Mouse (Mus musculus) forebrain, embryonic 14.5 days (tissue): ENCODE measurements around the gene Wasf2. TPM values are rescaled to one million over a fixed set of nuclear protein-coding genes. Genes with fewer than 3 reads are reported as not detected.
A peak's percentile ranks its signal among the peaks of the same experiment; 100 is the strongest.

Source experiments
- ATAC-seq: fragments of 200-750 bp; cut with Nextera tagmentation; 2 replicates; pipeline ENCODE4 v1.8.0; 2017; ENCODE audit warnings: mild to moderate bottlenecking, moderate library complexity
- DNase-seq: peaks from one replicate; pipeline ENCODE4 v3.0.0-alpha.2; 2015; ENCODE audit warnings: low spot score
- H3K27ac ChIP-seq: fragments of 300-500 bp; sonication (generic); 2 replicates; pipeline ENCODE4 v1.5.1; 2014; ENCODE audit warnings: low read depth, mild to moderate bottlenecking, control low read depth, low read length, moderate library complexity
- H3K27me3 ChIP-seq: fragments of 300-500 bp; sonication (generic); replicated peaks from 2 replicates; pipeline ENCODE4 v1.6.1; 2014; ENCODE audit warnings: low read length, control low read depth, mixed read lengths; ENCODE audit not compliant: control insufficient read depth, insufficient read depth
- H3K36me3 ChIP-seq: fragments of 300-500 bp; sonication (generic); 2 replicates; pipeline ENCODE4 v1.6.1; 2014; ENCODE audit warnings: low read length, control low read depth; ENCODE audit not compliant: control insufficient read depth, insufficient read depth
- H3K4me1 ChIP-seq: fragments of 300-500 bp; sonication (generic); 2 replicates; pipeline ENCODE4 v1.6.1; 2014; ENCODE audit warnings: antibody characterized with exemption, low read length, control low read depth; ENCODE audit not compliant: control insufficient read depth, insufficient read depth
- H3K4me2 ChIP-seq: fragments of 300-500 bp; sonication (generic); 2 replicates; pipeline ENCODE4 v1.6.1; 2014; ENCODE audit warnings: mild to moderate bottlenecking, control low read depth, low read length
- H3K4me3 ChIP-seq: fragments of 300-500 bp; sonication (generic); 2 replicates; pipeline ENCODE4 v1.5.1; 2014; ENCODE audit warnings: low read depth, low read length, control low read depth
- H3K9ac ChIP-seq: fragments of 300-500 bp; sonication (generic); 2 replicates; pipeline ENCODE4 v1.6.1; 2014; ENCODE audit warnings: mild to moderate bottlenecking, low read length, control low read depth, moderate library complexity
- H3K9me3 ChIP-seq: fragments of 300-500 bp; sonication (generic); replicated peaks from 2 replicates; pipeline ENCODE4 v1.6.1; 2016; ENCODE audit warnings: low read length, control low read depth, mixed read lengths; ENCODE audit not compliant: control insufficient read depth
- WGBS: fragments of 180-500 bp; shearing (Covaris S2); extraction: QIAGEN DNeasy Blood & Tissue Kit; methylation state at CpG from one replicate; pipeline ENCODE4 v1.1.7; 2014; 5-methylcytosine and 5-hydroxymethylcytosine counted together
- polyA plus RNA-seq: library from polyadenylated mRNA; unstranded; fragments of >200 nt; fragmentation: Nextera tagmentation; extraction: Ambion mirVana; gene quantifications from 2 replicates; pipeline ENCODE4 v1.2.1, GENCODE M21; 2014

Wasf2 gene
- polyA plus RNA-seq, 1 experiment from 2014 or later = 28.3 TPM

GRCm38 (mm10) chr4:133196852-133197251, 66.5 kb downstream of the Wasf2 start:
- ATAC-seq = no peak; the same call in 1 of the 2 replicates
- no peaks in the 10 kb centered on the region for H3K27me3 ChIP-seq
- peak overlapping the region; percentile 87 for H3K27ac ChIP-seq
- peaks cover 42% of the 10 kb centered on the region for H3K36me3 ChIP-seq
- H3K4me2 ChIP-seq = no peak overlapping the region
- no peaks in the 10 kb centered on the region for H3K9me3 ChIP-seq
- peak; percentile 54 for DNase-seq
- H3K9ac ChIP-seq = peak overlapping the region; percentile 32
- no peak overlapping the region for H3K4me3 ChIP-seq
- peaks cover 42% of the 10 kb centered on the region for H3K4me1 ChIP-seq
- WGBS = 9% methylated on average over 7 of the region's 7 CpGs

- H3K4me2 ChIP-seq = no peak overlapping the region
Measured at GRCm38 (mm10) chr4:133197355-133197754, 67.0 kb downstream of the Wasf2 start.

GRCm38 (mm10) chr4:133197801-133198286, 67.5 kb downstream of the Wasf2 start:
- Histone ChIP-seq H3K27ac (peak overlapping the region; percentile 87), H3K4me2 (no peak overlapping the region), H3K4me3 (no peak overlapping the region), H3K36me3 (peaks cover 33% of the 10 kb centered on the region), H3K9me3 (no peaks in the 10 kb centered on the region), H3K27me3 (no peaks in the 10 kb centered on the region), H3K9ac (peak overlapping the region; percentile 29; the same call in 1 of the 2 replicates), H3K4me1 (peaks cover 42% of the 10 kb centered on the region)
- DNase-seq = peak; percentile 73
- 9% methylated on average over 13 of the region's 13 CpGs for WGBS
- ATAC-seq = peak; percentile 47

More at GRCm38 (mm10) chr4:133197355-133197754, 67.0 kb downstream of the Wasf2 start:
- H3K27me3 ChIP-seq = no peaks in the 10 kb centered on the region
- ATAC-seq = peak; percentile 35
- no peaks in the 10 kb centered on the region for H3K9me3 ChIP-seq
- H3K36me3 ChIP-seq = peaks cover 38% of the 10 kb centered on the region
- H3K4me3 ChIP-seq = no peak overlapping the region
- H3K4me1 ChIP-seq = peaks cover 42% of the 10 kb centered on the region
- peak overlapping the region; percentile 29; the same call in 1 of the 2 replicates for H3K9ac ChIP-seq
- peak overlapping the region; percentile 87 for H3K27ac ChIP-seq
- WGBS = 4% methylated on average over 5 of the region's 5 CpGs
- DNase-seq = peak; percentile 58

GRCm38 (mm10) chr4:133198337-133199180, 68.3 kb downstream of the Wasf2 start:
- Histone ChIP-seq H3K27me3 (no peaks in the 10 kb centered on the region), H3K9me3 (no peaks in the 10 kb centered on the region), H3K9ac (peak overlapping the region; percentile 38; the same call in 1 of the 2 replicates), H3K27ac (peak overlapping the region; percentile 87), H3K4me2 (no peak overlapping the region), H3K4me3 (no peak overlapping the region), H3K36me3 (peaks cover 25% of the 10 kb centered on the region), H3K4me1 (peaks cover 42% of the 10 kb centered on the region)
- peak; percentile 49 for DNase-seq
- 0 out of 2 replicates have a peak, but pooled peaks have one; percentile 11 for ATAC-seq
- 16% methylated on average over 19 of the region's 19 CpGs for WGBS

GRCm38 (mm10) chr4:133199743-133200142, 69.4 kb downstream of the Wasf2 start:
- no peak overlapping the region for H3K4me2 ChIP-seq
- no peak overlapping the region for H3K4me3 ChIP-seq
- ATAC-seq (no peak), DNase-seq (no peak)
- H3K36me3 ChIP-seq = peaks cover 17% of the 10 kb centered on the region
- H3K9me3 ChIP-seq = no peaks in the 10 kb centered on the region
- H3K27ac ChIP-seq = no peak overlapping the region
- no peak overlapping the region for H3K9ac ChIP-seq
- H3K27me3 ChIP-seq = no peaks in the 10 kb centered on the region
- WGBS = 73% methylated on average over 6 of the region's 6 CpGs
- peaks cover 42% of the 10 kb centered on the region for H3K4me1 ChIP-seq

DNA sequence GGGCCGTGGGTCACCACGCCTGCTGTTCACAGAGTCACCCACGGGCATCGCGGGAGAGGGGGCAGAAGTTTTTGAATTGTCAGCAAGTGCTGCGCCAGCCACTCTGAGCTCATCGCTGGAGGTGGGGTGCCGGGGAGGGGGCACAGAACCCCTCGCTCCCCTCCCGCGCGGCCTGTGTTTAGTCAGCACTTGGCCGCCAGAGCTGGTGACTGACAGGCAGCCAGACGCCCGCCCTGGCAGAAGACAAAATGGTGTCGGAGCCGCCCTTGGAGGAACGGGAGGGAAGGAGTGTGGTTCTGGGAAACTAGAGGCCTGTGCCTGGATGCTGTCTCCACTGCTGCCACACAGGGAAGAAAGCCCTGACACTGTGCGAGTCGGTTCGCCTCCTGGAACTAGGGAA, 70.0 kb downstream of the Wasf2 start:
- H3K9me3 ChIP-seq = no peaks in the 10 kb centered on the region
- H3K36me3 ChIP-seq = peaks cover 11% of the 10 kb centered on the region
- H3K4me3 ChIP-seq = no peak overlapping the region
- H3K27me3 ChIP-seq = no peaks in the 10 kb centered on the region
- WGBS = 28% methylated on average over 21 of the region's 21 CpGs
- DNase-seq (peak; percentile 68), ATAC-seq (peak; percentile 22; the same call in 1 of the 2 replicates)
- peak overlapping the region; percentile 63 for H3K27ac ChIP-seq
- peaks cover 42% of the 10 kb centered on the region for H3K4me1 ChIP-seq
- no peak overlapping the region for H3K4me2 ChIP-seq
- H3K9ac ChIP-seq = peak overlapping the region; percentile 29; the same call in 1 of the 2 replicates

DNA sequence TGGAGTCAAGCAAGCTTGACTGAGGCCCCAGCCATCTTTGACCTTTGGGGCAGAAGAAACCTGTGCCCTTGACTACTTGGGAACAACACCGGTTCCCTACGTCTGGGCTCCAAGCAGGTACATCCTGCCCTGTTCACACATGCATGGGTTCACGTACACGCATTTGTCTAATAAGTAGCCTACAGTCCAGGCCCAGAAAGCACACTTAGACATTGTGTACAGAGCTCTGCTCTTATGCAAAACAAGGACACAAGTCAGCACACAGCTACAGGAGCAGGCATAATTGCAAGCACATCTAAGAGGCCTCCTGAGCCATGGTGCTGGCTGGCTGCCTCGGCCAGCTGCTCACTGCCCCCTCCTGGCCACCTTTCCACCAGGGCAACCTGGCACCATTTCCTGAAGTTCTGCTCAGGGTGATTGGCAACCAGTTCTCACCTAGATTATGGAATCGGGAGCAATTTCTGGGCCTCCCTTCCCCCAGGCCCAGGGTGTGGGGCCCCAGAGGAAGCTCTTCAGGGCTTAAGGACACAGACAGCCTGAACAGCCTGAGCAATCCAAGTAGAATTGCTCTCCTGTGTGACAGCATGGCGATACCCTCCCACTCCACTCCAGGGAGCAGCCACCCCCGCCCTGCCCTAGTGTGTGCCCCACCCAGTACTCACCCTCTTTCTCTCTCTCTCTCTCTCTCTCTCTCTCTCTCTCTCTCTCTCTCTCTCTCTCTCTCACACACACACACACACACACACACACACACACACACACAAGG, 70.9 kb downstream of the Wasf2 start:
- Histone ChIP-seq H3K9me3 (no peaks in the 10 kb centered on the region), H3K4me1 (peaks cover 41% of the 10 kb centered on the region), H3K27me3 (no peaks in the 10 kb centered on the region), H3K4me2 (no peak overlapping the region), H3K9ac (peak overlapping the region; percentile 29; the same call in 1 of the 2 replicates), H3K4me3 (no peak overlapping the region), H3K27ac (peak overlapping the region; percentile 63), H3K36me3 (peaks cover 3% of the 10 kb centered on the region)
- ATAC-seq (no peak), DNase-seq (peak; percentile 63)
- WGBS = 71% methylated on average over 8 of the region's 8 CpGs

- H3K4me2 ChIP-seq = no peak overlapping the region
- no peaks in the 10 kb centered on the region for H3K36me3 ChIP-seq
- WGBS = 96% methylated on average over 3 of the region's 3 CpGs
- H3K4me3 ChIP-seq = no peak overlapping the region
- H3K27ac ChIP-seq = no peak overlapping the region
- no peak for DNase-seq
- H3K9ac ChIP-seq = no peak overlapping the region
- no peaks in the 10 kb centered on the region for H3K9me3 ChIP-seq
- peaks cover 31% of the 10 kb centered on the region for H3K4me1 ChIP-seq
- no peak for ATAC-seq
- H3K27me3 ChIP-seq = no peaks in the 10 kb centered on the region
Measured at GRCm38 (mm10) chr4:133202254-133202653, 71.9 kb downstream of the Wasf2 start.
